Mouse (Mus musculus) megakaryocyte, embryonic 14.5 days (primary cell): ENCODE measurements around the gene Ccdc34.

ENCODE experiments used
- FLI1 ChIP-seq: IDR thresholded peaks from 2 replicates; pipeline ENCODE4 v1.6.1; 2012; ENCODE audit warnings: low read length, inconsistent platforms, mixed read lengths
- GATA1 ChIP-seq: IDR thresholded peaks from 3 replicates; pipeline ENCODE4 v1.6.1; 2012; ENCODE audit warnings: mixed read lengths, low read length, inconsistent platforms, borderline replicate concordance

DNA sequence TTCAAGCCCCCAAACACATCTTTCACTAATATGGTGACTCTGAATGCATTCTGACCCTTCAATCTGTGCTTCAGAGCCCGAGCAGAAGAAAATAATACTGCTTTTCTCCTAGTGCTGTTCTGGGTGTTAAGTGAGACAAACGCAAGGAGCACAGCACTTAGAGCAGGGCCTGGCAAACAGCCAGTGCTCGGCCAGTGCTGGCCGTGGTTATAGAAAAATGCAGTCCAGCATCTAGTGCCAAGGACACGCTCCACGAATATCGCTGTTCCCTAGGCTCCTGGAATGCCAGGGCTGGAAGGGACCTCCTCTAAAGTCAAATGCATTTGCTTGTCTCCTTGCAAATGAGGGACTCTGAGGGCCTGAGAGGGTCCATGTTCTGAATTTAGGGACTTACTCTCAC lies 160.3 kb downstream of the Ccdc34 start:
- TF ChIP-seq GATA1 (no peak), FLI1 (no peak)
